Mouse (Mus musculus) spleen, adult 12 weeks (tissue): ENCODE results near the gene Sncb.

Experiments
- DNase-seq: peaks from one replicate; pipeline ENCODE4 v3.0.0; 2022; ENCODE audit warnings: low spot score

The Sncb gene

GRCm38 (mm10) chr13:54749061-54749863, 17.1 kb downstream of the Sncb start:
- no peak for DNase-seq

- no peak for DNase-seq
Measured at GRCm38 (mm10) chr13:54748721-54749060, 17.7 kb downstream of the Sncb start.

- no peak for DNase-seq
Measured at GRCm38 (mm10) chr13:54748190-54748589, 18.2 kb downstream of the Sncb start.

GRCm38 (mm10) chr13:54746896-54747295, 19.5 kb downstream of the Sncb start:
- no peak for DNase-seq

GRCm38 (mm10) chr13:54746110-54746509, 20.3 kb downstream of the Sncb start:
- no peak for DNase-seq

GRCm38 (mm10) chr13:54738213-54738601, 28.2 kb downstream of the Sncb start:
- no peak for DNase-seq

- DNase-seq: no peak
Measured at GRCm38 (mm10) chr13:54737488-54738212, 28.7 kb downstream of the Sncb start.

- no peak for DNase-seq
Measured at GRCm38 (mm10) chr13:54736931-54737330, 29.5 kb downstream of the Sncb start.

- DNase-seq: no peak
Measured at GRCm38 (mm10) chr13:54726131-54726530, 40.3 kb downstream of the Sncb start.

- DNase-seq: no peak
Measured at GRCm38 (mm10) chr13:54723143-54723542, 43.3 kb downstream of the Sncb start.

- DNase-seq: peak; percentile 20
Measured at GRCm38 (mm10) chr13:54716916-54717315, 49.5 kb downstream of the Sncb start.

- no peak for DNase-seq
Measured at GRCm38 (mm10) chr13:54714996-54715395, 51.4 kb downstream of the Sncb start.

- no peak for DNase-seq
Measured at GRCm38 (mm10) chr13:54714393-54714792, 52.0 kb downstream of the Sncb start.

- DNase-seq: no peak
Measured at GRCm38 (mm10) chr13:54710866-54711265, 55.5 kb downstream of the Sncb start.
